Mouse (Mus musculus) ZHBTc4 (cell line): ENCODE measurements around the gene Nfya.

Source experiments
- DNase-seq: peaks from one replicate; pipeline ENCODE4 v3.0.0-alpha.2; 2011; ENCODE audit warnings: low read depth, low spot score

Nfya gene

DNA sequence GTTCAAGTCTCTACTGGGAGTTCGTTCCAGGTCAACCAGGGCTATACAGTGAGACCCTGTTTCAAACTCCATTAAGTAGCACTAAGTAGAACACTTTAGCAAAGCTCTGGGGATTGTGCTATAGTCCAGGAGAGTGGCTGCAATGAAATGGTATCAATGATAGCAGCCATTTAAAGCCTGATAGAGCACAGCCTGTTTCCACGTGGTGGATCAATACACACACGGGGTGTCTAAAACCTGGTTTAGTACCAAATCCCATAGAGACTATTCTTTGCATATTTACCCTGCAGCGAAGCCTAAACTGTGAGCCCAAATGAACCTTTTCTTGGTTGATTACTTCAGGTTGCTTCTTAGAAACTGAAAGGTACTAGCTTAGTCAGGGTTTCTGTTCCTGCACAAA is 8.0 kb downstream of the Nfya start:
- DNase-seq, result no peak

DNA sequence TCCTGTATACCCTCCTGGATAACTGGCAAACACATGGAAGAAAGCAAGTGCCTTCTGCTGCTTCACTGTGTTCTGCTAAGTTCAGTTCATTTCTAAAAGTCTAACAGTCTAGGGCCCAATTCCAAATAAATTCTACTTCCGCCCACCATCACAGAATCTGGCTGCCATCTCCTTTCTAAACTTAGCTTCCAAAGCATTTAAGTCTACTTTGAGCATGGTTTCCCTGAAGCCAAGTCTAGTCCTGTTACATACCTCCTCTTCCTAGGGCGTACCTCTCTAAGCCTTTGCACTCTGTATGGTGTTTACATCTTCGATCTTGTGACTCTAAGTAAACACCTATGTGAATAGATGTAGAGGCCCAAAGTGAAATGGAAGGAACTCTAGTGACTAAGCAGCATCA is 17.1 kb downstream of the Nfya start:
- DNase-seq, result no peak

DNA sequence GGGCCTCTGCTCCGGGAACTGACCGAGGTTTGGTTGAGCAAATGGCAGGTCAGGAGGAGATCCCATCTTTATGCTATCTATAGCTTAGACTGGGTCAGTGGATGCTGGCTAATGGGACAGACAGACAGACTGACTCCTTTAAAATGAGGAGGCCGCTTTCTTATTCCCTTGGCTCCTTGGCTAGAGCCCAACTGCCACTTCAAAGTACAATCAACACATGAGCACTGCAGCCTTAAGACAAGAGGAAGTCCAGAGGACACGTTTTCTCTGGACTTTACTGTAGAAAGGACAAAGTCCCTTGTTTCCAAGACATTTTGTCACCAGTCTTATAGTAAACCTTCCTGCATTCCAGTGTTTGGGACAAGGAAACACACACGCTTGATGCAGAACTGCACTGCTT is 18.3 kb downstream of the Nfya start:
- DNase-seq, result no peak

DNA sequence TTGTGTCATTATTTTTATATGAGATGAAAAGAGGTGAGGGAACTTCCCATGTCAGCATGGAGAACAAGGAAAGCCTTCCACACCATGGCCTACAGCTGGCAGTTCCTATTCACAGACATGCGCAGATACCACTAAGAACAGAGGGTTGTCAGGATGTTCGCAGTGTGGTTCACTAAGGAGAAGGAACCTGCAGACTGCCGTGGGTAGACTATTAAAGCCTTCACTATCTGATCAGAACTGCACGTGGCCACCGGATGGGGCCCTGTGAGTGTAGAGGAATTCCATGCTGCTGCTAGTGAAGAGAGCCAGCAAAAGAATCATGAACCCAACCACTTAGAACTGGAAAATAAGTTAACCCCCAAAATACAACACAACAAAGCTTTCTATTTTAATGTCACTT is 20.3 kb downstream of the Nfya start:
- no peak for DNase-seq

DNA sequence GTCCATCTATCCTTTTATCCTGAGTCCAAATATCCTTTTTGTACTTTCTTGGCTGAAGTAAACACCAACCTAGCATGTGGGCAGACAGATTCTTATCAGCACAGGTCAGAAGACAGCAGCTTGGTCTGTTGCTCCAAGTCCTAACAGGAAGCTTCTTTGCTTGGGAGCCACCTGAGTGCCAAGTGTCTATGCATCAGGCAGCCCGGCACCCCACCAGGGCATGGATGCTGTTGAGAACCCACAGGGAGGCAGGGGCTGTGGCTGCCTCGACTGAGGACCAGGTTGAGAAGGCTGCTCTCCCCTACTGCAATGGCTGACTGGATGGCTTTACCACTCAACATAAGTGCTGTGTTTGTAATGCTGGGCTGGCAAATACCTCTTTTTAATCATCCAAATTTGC is 21.0 kb downstream of the Nfya start:
- no peak for DNase-seq

DNA sequence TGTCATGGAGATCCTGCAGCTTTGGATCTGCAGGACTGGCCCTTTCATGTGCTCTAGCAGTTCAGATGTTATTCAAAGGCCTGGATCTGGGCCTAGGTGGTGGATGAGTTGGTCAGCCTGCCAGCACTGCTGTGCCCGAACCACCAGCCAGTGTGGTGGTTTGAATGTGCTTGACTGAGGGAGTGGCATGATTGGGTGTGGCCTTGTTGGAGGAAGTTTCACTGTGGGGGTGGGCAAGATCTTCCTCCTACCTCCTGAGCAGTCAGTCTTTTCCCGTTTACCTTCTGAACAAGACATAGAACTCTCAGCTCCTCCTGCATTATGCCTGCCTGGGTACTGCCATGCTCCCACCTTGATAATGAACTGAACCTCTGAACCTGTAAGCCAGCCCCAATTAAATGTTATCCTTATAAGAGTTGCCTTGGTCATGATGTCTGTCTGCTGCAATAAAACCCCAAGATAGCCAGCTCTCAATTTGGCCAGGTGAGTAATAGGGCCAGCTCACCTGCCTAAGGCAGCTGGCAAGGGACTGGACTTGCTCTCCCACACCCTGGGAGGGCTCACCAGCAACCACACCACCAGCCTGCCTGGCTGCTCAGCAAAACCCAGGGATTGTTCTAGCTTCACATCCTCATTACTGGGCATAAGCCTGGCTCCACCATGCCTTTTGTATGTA is 23.8 kb downstream of the Nfya start:
- no peak for DNase-seq

DNA sequence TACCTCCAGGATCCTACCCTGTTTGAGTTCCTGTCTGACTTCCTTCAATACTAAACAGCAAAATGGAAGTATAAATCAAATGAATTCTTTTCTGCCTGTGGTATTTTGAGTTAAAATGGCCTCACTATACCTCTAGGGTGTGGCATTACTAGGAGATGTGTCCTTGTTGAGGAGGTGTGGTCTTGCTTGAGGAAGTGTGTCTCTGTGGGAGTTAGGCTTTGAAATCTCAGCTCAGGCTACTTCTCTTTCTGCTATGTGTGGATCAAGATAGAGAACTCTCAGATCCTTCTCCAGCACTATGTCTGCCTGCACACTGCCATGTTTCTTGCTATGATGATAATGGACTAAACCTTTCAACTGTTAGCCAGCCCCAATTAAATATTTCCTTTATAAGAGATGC is 30.7 kb downstream of the Nfya start:
- no peak for DNase-seq

DNA sequence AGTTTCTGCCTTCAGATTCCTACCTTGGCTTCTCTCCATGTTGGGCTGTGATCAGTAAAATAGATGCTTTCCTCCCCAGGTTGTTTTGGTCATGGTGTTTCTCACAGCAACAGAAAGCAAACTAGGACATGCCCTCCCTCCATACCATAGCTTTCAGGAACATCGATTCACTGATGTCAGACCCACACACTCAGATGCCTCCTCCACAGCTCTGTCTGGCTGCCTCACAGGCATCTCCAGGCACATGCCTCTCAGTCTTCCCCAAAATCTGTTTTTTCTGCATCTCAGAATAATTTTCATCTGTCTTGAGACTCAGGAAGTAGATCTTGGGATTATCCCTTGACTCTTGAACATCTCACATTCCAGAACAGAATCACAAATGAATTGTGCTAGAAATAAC is 33.6 kb downstream of the Nfya start:
- DNase-seq, result no peak

DNA sequence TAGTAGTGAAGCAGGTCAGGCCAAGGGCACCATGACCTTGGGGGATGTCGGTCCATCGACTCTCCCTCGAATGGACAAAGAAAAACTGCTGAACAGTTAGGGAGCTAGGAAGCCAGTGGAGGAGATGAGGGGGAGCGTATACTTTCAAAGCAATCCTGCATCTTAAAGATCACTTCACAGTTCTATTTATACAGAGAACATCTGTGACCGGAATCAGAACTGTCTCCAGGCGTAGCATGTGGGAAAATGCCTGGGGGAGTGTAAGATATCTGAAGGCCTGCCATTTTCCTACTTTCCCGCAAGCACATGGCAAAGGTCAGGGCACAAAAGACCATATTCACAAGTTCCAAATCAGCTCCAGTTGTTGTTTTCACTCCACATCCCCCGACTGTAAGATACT is 36.7 kb downstream of the Nfya start:
- peak; percentile 24 for DNase-seq

DNA sequence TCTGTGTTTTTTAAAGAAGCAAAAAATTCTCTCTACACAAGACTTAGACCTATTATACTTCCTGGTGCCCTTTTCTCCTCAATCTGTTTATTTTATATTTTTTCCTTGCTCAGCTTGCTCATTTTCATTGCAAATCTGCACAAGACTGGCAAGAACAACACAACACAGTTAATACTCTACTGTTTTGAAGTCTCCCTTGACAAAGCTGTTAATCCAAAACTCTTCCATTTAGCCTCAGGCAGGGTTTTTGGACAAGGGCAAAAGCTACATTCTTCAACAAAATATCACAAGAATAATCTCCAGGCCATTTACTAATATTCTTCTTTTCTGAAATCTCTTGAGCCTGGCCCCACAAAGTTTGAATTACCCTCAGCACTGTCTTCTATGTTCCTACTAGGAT is 38.1 kb downstream of the Nfya start:
- DNase-seq, result no peak

DNA sequence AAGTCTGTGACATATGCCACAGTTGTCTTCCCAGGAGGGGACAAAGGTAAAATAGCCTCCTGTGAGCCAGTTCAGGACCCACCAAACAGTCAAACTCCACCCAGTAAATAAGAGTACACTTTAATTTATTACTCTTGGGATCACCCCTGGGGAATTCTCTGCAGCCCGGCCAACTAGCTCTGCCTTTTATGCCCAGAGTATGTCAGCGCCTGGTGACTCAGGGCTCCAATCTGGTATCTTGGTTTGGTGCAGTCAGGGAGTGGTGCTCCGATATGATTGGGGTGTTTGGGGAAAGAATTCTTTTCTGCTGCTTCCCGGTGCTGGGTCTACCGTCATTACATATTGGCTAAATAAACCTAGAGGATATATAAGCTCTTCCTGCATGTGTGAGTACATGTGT is 42.9 kb downstream of the Nfya start:
- no peak for DNase-seq

DNA sequence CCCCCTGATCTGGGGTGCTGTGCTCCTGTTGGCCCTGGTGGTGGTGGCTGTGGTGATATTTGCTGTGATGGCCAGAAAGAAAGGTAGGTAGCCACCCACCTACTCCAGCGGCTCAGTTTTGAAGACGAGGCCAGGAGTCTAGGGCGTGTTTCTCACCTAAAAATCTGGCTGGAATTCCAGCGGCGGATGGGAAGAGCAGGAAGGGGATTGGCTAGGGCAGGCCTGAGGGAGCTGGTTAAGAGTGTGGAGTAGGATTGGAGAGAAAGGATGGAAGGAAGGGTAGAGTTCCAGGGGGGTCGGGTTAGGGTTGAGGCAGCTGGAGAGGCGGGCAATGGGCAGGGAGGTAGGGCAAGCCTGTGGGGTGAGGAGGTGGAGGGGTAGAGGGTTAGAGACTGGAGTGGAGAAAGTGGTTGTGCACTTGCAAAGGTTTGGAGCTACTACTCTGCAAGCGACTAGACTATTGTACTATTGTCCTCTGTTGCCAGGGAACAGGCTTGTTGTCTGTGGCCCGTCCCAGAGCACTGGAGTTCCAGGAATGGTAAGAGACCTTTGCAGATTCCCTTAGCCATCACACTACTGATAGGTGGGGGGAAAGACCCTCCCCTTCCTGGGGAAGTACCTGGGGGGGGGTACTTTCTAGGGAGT is 44.1 kb downstream of the Nfya start:
- peak; percentile 65 for DNase-seq

DNA sequence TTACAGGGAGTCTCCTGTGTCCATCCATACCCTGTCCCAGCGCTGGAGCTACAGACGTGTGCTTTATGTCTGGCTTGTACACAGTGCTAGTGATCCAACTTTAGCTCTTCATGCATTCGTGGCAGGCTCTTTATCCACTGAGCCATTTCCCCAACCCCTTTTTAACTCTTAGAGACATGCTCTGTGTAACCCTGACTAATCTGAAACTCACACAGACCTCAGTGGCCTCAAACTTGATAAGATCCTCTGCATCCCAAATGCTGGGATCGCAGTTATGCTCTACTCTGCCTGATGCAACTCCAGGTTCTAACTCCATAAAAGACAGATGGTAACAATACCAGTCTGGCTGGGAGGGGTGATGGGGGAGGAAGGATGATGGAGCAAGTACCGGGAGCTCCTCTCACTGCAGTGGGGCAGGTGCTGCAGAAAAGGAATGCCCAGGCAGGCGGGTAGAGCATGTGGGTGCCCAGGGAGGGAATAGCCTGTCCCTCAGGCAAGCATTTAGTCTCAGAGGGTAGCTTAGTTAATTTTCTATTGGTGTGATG is 46.2 kb downstream of the Nfya start:
- no peak for DNase-seq

DNA sequence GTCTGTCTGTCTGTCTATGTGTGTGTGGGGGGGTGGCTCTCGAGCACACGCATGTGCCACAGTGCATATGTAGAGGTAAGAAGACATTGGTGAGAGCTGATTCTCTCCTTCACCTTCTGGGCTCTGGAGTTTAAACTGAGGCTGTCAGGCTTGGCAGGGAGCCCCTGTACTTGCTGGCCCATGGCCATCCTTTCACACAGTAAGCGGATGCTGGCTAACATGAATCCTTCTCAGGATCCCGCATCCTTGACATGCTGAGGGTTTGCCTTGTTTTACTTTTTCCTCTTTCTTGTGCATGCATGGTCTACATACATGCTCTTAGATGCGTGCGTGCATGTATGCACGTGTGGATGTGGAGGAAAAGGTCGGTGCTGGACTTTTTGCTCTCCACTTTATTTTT is 46.7 kb downstream of the Nfya start:
- DNase-seq, result no peak

DNA sequence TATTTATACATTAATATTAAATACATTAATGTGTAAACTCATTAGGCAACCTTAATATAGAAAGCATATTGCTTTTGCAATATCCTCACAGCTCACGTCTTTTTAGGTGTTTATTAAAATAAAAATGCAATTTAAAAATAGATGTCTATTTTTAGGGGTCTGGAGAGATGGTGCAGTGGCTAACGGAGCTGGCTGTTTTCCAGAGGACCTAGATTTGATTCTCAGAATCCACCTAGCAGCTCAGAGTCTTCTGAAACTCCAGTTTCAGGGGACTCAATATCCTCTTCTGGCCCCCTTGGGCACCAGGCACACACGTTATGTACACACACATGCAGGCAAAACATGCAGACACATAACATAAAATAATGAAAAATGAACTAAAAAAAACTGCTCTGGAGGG is 47.4 kb downstream of the Nfya start:
- no peak for DNase-seq

DNA sequence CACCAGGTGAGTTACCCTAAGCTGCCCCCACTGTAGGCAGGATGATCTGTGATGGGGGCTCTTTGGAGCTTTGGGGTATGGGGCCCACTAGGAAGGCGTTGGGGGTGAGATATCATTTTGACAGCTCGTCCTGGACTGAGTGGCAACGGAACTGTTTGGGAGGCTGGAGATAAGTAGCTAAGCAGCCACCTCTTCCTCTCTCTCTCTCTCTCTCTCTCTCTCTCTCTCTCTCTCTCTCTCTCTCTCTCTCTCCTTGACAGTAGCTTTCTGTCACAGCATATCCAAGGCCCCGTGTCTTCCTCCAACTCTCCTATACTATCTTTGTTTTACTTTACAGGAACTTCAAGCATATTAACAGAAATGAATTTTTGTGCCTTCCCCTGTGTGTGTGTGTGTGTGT is 49.2 kb downstream of the Nfya start:
- no peak for DNase-seq

DNA sequence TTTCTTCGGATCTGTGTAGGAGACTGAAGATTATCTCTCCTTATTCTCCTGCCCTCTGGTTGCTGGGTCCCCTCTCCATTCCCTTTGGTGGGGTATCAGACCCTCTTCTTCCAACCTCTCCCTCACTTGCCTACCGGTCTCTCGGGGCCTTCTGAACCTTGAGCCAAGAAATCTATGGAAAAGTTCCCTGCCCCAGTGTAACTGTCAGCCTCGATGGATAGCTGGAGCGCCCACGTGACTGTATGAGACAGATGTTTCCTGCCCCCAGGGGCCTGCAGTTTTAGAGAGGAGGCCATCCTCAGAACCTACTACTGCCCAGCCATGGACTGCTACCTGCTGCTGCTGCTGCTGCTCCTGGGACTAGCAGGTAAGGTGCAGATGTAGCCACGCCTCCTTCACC is 50.1 kb downstream of the Nfya start, which contains the start of gene Treml1:
TSS of gene Treml1 (plus strand) at position 301 of the 400 bp plus-strand sequence.
- no peak for DNase-seq

DNA sequence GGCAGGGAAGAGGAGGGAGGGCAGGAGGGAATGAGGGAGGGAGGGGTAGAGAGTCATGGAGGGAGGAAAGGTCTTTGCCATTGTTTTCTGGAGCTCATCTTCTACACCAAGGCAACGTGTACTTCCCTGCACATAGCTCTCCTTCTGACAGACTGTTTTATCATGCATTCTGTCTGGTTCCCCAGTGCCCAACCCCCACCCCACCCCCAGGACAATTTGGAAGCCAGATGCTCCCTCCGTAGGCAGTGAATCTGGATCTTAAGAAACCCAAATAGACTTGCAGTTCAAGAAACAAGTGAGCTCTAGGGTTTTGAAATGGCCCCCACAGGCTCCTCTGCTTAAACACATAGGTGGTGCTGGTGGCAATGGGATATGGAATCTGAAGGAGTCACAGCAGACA is 51.8 kb downstream of the Nfya start:
- DNase-seq, result peak; percentile 18

DNA sequence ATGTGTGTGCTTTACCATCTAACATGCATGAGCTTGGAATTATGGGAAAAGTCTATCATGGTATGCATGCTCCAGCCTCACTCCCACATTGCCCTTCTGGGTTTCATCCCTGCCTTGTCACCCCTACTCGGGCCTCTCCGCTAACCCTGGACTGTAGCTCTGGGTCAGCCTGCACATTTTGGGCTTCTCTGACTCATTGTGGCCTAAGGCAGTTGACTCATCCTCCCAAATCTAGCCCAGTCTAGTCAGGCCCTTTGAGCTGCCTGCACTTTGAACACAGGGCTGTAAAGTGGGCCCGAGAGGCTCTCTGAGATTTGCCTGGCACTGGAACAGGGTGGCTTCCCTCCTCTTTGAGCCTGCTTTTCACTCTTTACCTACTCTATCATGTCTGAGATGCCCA is 53.9 kb downstream of the Nfya start:
- DNase-seq, result no peak

DNA sequence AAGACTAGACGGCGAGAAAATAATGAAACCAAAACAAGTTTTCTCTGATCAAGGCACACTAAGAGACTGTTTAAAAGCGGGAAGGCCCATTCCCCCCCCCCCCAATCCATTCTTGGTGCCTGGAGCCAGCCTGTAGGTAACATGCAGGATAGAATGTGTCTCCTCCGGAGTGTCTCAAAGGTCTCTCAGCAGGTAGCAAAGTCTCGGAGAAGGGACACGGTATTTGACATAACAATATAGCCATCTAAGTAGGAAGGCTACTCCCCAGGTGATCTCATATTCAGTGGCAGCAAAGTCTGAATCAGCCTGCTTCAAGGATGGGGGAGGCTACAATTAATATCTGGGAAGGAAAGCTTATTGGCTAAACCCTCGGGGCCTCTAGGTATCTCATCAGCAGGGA is 56.7 kb downstream of the Nfya start:
- DNase-seq, result peak; percentile 63

DNA sequence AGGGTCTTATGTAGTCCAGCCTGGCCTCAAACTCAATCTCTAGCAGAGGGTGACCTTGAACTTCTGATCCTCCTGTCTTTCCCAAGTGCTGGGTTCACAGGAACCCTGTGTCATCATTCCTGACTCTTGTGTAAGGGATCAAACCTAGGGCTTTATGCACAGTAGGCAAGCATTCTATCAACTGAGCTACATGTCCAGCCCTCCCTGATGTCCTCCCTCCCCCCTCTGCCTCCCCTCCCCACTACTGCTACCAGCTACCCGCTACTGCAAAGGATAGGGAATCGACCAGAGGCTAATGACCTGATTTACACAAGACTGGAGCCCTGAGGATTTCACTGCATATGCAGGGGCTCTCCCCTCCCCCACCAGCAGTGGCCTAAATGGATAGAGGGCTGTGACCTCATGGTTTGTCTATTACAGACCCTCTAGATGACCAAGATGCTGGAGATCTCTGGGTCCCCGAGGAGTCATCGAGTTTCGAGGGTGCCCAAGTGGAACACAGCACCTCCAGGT is 59.0 kb downstream of the Nfya start:
- DNase-seq, result peak; percentile 77

DNA sequence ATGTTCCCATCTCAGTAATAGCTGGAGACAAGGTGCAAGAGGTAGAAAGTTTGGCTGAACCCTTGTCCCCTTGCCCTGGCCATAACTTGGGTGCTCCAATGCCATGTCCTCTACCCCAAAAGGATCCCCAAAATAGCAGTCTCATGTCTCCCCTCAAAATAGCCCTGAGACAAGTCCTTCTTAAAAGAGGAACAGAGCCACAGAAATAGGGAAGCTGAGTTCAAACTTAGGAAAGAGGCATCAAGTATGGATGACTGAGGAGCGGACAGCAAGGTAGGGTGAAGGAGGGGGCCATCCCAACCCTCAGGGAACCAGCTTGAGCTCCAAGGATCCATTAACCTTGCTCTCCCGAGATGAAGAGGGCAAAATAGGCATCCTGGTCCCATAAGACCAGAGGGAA is 62.4 kb downstream of the Nfya start:
- DNase-seq, result no peak

DNA sequence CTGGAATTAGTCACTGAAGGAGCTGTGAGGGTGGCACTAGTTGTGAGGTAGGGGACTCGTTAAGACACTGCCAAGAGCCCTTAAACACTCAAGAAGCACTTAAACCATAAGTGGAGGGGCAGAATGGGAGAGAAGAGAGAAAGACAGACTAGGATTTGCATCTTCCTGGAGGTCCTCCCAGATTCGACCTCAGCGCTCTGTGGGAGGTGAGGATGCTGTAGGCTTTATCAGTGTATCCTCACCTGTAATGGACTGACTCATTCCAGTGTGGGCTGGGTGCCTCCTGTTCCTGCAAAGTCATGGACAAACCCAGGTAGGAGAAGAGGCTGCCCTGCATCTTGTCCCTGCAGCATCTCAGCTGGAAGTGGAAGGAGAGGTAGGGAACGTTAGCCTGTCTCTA is 62.9 kb downstream of the Nfya start:
- DNase-seq, result no peak
